Mouse (Mus musculus) ES-E14 (cell line): Measurements from ENCODE around the gene Slc43a2.

Experiments used
- CHD2 ChIP-seq: IDR thresholded peaks from 2 replicates; pipeline ENCODE4 v1.6.1; 2014; ENCODE audit warnings: mild to moderate bottlenecking, low read depth, low read length, inconsistent platforms
- HCFC1 ChIP-seq: IDR thresholded peaks from 2 replicates; pipeline ENCODE4 v1.6.1; 2012; ENCODE audit warnings: low read length, inconsistent platforms, borderline replicate concordance; ENCODE audit not compliant: insufficient read depth
- ZNF384 ChIP-seq: IDR thresholded peaks from 2 replicates; pipeline ENCODE4 v1.6.1; 2012; ENCODE audit warnings: low read depth, low read length, inconsistent platforms

- TF ChIP-seq CHD2: no peak
- TF ChIP-seq ZNF384: no peak
- TF ChIP-seq HCFC1: no peak
Observed at GRCm38 (mm10) chr11:75568115-75568511, 36.6 kb downstream of the Slc43a2 start.
